8 mouse cellular contexts compared by ENCODE assay signal in genomic region chr16:11035790-11036431, GRCm38 (mm10). TPM values are rescaled to one million over a fixed set of nuclear protein-coding genes. Genes with fewer than 3 reads are reported as not detected.
DNase-seq lines count a peak whose midpoint lies in the region; ATAC-seq lines count a peak whose summit lies in the region.

No protein-coding gene starts in this region.

- 25% methylated on average over 15 of the region's 15 CpGs for WGBS in hindbrain, embryonic 15.5 days

- no peaks in the 10 kb centered on the region for H3K9me3 ChIP-seq in hindbrain, embryonic 15.5 days

- H3K9ac ChIP-seq in hindbrain, embryonic 15.5 days: no peak overlapping the region

- H3K27me3 ChIP-seq in hindbrain, embryonic 15.5 days: no peaks in the 10 kb centered on the region

- H3K4me2 ChIP-seq in hindbrain, embryonic 15.5 days: no peak overlapping the region

- ATAC-seq in hindbrain, embryonic 15.5 days (ENCODE audit: low FRiP score, low read depth): peak; percentile 45; the same call in 1 of the 2 replicates
- ATAC-seq in megakaryocyte progenitor cell, adult 5-6 weeks (replicated peaks; ENCODE audit: poor library complexity): peak; percentile 93

- no peaks in the 10 kb centered on the region for H3K36me3 ChIP-seq in hindbrain, embryonic 15.5 days

- peak; percentile 71 for DNase-seq in WW6 (ENCODE audit: low read depth, low spot score)
- peak; percentile 86 to 90 for DNase-seq in cerebellum, postnatal 10 days
- DNase-seq in frontal cortex, postnatal 36 days (ENCODE audit: low spot score in 2 of 2): peak; percentile 70 to 71
- DNase-seq in layer of hippocampus, postnatal 25 days (ENCODE audit: extremely low spot score in 1 of 2, low spot score in 1 of 2): peak; percentile 63 to 82
- peak; percentile 83 for DNase-seq in right cerebral cortex, postnatal 14 days
- DNase-seq in urinary bladder, postnatal 36 days (ENCODE audit: low spot score in 2 of 2): peak; percentile 44 to 64

- no peak overlapping the region for H3K4me3 ChIP-seq in hindbrain, embryonic 15.5 days

- H3K4me1 ChIP-seq in hindbrain, embryonic 15.5 days (replicated peaks): no peaks in the 10 kb centered on the region; the same call in 1 of the 2 replicates

- H3K27ac ChIP-seq in hindbrain, embryonic 15.5 days (replicated peaks): no peak overlapping the region

RNA-seq across cellular contexts. Expression of gene Snn, which starts 24.8 kb away (rescaled TPM):
- 125 and 133 TPM in 2 replicates for polyA plus RNA-seq in hindbrain, embryonic 15.5 days (2015; fragmentation: Nextera tagmentation; extraction: Ambion mirVana)
- 100 to 1,000 TPM; 166 to 177 TPM for total RNA-seq in layer of hippocampus, postnatal 25 days (2021)
- 0.59 and 2.1 TPM in 2 replicates for total RNA-seq in megakaryocyte progenitor cell, adult 5-6 weeks (2015)
- total RNA-seq in megakaryocyte progenitor cell, adult 5-6 weeks (2017): 1.2 and 2.7 TPM in 2 replicates

RNA-seq across cellular contexts. Expression of gene Litaf, which starts 30.0 kb away (rescaled TPM):
- 30.1 and 32.2 TPM in 2 replicates for polyA plus RNA-seq in hindbrain, embryonic 15.5 days (2015; fragmentation: Nextera tagmentation; extraction: Ambion mirVana)
- total RNA-seq in layer of hippocampus, postnatal 25 days (2021): 10 to 100 TPM; 15.3 to 19.8 TPM
- 31.8 and 35.0 TPM in 2 replicates for total RNA-seq in megakaryocyte progenitor cell, adult 5-6 weeks (2015)
- 20.7 and 25.8 TPM in 2 replicates for total RNA-seq in megakaryocyte progenitor cell, adult 5-6 weeks (2017)

Comparison
In these comparisons a context has a peak if more than half of its experiments do, and no peak if none do; other contexts are left out.
1. RNA of gene Snn, which starts 24.8 kb away (total RNA-seq): 166 to 177 TPM in layer of hippocampus, postnatal 25 days; 0.59 to 2.7 TPM in megakaryocyte progenitor cell, adult 5-6 weeks; every median in the first group is over 10 times any median in the second.
2. Peak in every context shown above with its lines, with median percentiles within 50 percentile points of each other: DNase-seq.